Mouse (Mus musculus): ENCODE data around the gene Snx12. TPM values are rescaled to one million over a fixed set of nuclear protein-coding genes. Genes with fewer than 3 reads are reported as not detected.
"Not testable (repeated sequence)": the region's sequence is repeated elsewhere in the genome, so short reads cannot be mapped to it uniquely, and the experiment has no call there.

The Snx12 gene
- polyA plus RNA-seq, 1 experiment from 2014 or later: 30.7 TPM

DNA sequence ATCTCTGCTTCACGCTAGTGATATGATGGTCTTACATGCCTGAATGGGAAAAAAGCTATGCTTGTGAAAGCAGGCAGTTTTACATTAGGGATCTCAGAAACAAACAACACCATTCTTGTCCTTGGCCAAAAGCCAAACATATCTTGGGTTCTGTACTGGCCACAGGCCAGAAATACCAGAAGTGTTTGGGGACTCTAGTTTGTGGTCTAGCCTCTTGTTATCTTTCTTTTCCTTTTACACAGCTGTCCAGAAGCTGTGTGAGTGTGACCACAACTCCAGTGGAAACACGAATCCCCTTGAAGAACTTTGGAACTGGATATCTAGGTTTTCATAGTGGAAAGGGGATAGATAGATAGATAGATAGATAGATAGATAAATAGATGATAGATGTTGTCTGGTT, 95.4 kb downstream of the Snx12 start:
- H3K9ac ChIP-seq (replicated peaks; ENCODE audit: low read depth): no peak overlapping the region
- 0 out of 2 replicates have a peak overlapping the region, but pooled peaks have one; percentile 3 for H3K27ac ChIP-seq (ENCODE audit: low read length)
- DNase-seq (ENCODE audit: low spot score) (peak; percentile 36), ATAC-seq (peak; percentile 37)
- no peaks in the 10 kb centered on the region for H3K27me3 ChIP-seq (replicated peaks; ENCODE audit: insufficient read depth, low read length)
- H3K9me3 ChIP-seq (ENCODE audit: low read length): no peaks in the 10 kb centered on the region
- no peak overlapping the region for H3K4me3 ChIP-seq (ENCODE audit: low read depth, low read length)
- H3K4me2 ChIP-seq (replicated peaks; ENCODE audit: low read depth, low read length): no peak overlapping the region
- H3K4me1 ChIP-seq (ENCODE audit: insufficient read depth, low read depth, low read length): no peaks in the 10 kb centered on the region
- 35% methylated on average over 2 of the region's 2 CpGs for WGBS
- no peaks in the 10 kb centered on the region for H3K36me3 ChIP-seq (ENCODE audit: insufficient read depth, low read length)
- no peak for TF ChIP-seq CTCF (IDR thresholded peaks at IDR 0.05)
- no peak for TF ChIP-seq EP300 (IDR thresholded peaks at IDR 0.05)

DNA sequence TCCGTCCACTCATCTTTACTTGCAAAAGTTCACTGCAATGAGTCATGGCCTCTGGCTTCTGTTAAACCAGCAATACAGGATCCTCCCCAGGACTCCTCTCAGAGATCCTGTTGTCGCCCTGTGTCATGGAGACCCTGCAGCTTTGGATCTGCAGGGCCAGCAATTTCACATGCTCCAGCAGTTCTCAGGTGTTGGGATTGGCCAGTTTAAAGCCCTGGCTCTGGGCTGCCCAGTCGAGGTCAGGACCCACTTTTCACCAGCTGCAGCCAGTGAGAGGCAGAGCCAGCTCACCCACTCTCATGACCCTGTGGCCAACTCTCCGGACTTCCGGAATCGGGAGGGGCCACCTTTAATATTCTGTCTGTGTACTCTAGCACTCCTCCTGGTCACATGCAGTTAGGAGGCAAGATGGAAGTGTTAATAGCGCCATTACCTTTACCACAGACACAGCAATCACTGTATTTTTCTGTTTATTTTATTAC, 95.8 kb downstream of the Snx12 start:
- ATAC-seq (peak; percentile 75), DNase-seq (ENCODE audit: low spot score) (peak; percentile 46)
- Histone ChIP-seq H3K27me3 (replicated peaks; ENCODE audit: insufficient read depth, low read length) (no peaks in the 10 kb centered on the region), H3K27ac (ENCODE audit: low read length) (0 out of 2 replicates have a peak overlapping the region, but pooled peaks have one; percentile 3), H3K4me1 (ENCODE audit: insufficient read depth, low read depth, low read length) (no peaks in the 10 kb centered on the region), H3K36me3 (ENCODE audit: insufficient read depth, low read length) (no peaks in the 10 kb centered on the region), H3K4me2 (replicated peaks; ENCODE audit: low read depth, low read length) (no peak overlapping the region), H3K4me3 (ENCODE audit: low read depth, low read length) (no peak overlapping the region), H3K9me3 (ENCODE audit: low read length) (no peaks in the 10 kb centered on the region), H3K9ac (replicated peaks; ENCODE audit: low read depth) (no peak overlapping the region)
- TF ChIP-seq CTCF (IDR thresholded peaks at IDR 0.05) (0 out of 2 replicates have a peak, but pooled peaks have one; percentile 11), EP300 (IDR thresholded peaks at IDR 0.05) (no peak)
- WGBS: 50% methylated on average over 7 of the region's 7 CpGs

GRCm38 (mm10) chrX:101120546-101120945, 101.8 kb downstream of the Snx12 start:
- ATAC-seq: no peak
- TF ChIP-seq EP300 (IDR thresholded peaks at IDR 0.05) (no peak), CTCF (IDR thresholded peaks at IDR 0.05) (peak; percentile 37)
- Histone ChIP-seq H3K36me3 (ENCODE audit: insufficient read depth, low read length) (no peaks in the 10 kb centered on the region), H3K4me1 (ENCODE audit: insufficient read depth, low read depth, low read length) (no peaks in the 10 kb centered on the region), H3K4me3 (ENCODE audit: low read depth, low read length) (no peak overlapping the region), H3K27ac (ENCODE audit: low read length) (no peak overlapping the region), H3K27me3 (replicated peaks; ENCODE audit: insufficient read depth, low read length) (no peaks in the 10 kb centered on the region), H3K9ac (replicated peaks; ENCODE audit: low read depth) (no peak overlapping the region), H3K9me3 (ENCODE audit: low read length) (no peaks in the 10 kb centered on the region), H3K4me2 (replicated peaks; ENCODE audit: low read depth, low read length) (no peak overlapping the region)
- DNase-seq (ENCODE audit: low spot score): no peak
- 43% methylated on average over 1 of the region's 1 CpGs for WGBS

GRCm38 (mm10) chrX:101085920-101086319, 136.4 kb downstream of the Snx12 start, which contains the start of gene Slc7a3:
TSS of gene Slc7a3 (minus strand) at chrX:101086020.
- no peak for TF ChIP-seq CTCF (IDR thresholded peaks at IDR 0.05)
- no peak for TF ChIP-seq EP300 (IDR thresholded peaks at IDR 0.05)
- 0 out of 2 replicates have a peak within 1 kb of the TSS, but pooled peaks have one; percentile 10 for H3K4me3 ChIP-seq (ENCODE audit: low read depth, low read length)
- H3K9ac ChIP-seq (replicated peaks; ENCODE audit: low read depth): no peak within 1 kb of the TSS
- H3K4me1 ChIP-seq (ENCODE audit: insufficient read depth, low read depth, low read length): no peaks in the 10 kb centered on the region
- no peaks in the 10 kb centered on the region for H3K27me3 ChIP-seq (replicated peaks; ENCODE audit: insufficient read depth, low read length)
- 29% methylated on average over 11 of the region's 11 CpGs for WGBS
- H3K9me3 ChIP-seq (ENCODE audit: low read length): no peaks in the 10 kb centered on the region
- ATAC-seq: no peak
- no peaks in the 10 kb centered on the region for H3K36me3 ChIP-seq (ENCODE audit: insufficient read depth, low read length)
- H3K4me2 ChIP-seq (replicated peaks; ENCODE audit: low read depth, low read length): peak within 1 kb of the TSS; percentile 30; the same call in 1 of the 2 replicates
- DNase-seq (ENCODE audit: low spot score): no peak
- no peak within 1 kb of the TSS for H3K27ac ChIP-seq (ENCODE audit: low read length)

DNA sequence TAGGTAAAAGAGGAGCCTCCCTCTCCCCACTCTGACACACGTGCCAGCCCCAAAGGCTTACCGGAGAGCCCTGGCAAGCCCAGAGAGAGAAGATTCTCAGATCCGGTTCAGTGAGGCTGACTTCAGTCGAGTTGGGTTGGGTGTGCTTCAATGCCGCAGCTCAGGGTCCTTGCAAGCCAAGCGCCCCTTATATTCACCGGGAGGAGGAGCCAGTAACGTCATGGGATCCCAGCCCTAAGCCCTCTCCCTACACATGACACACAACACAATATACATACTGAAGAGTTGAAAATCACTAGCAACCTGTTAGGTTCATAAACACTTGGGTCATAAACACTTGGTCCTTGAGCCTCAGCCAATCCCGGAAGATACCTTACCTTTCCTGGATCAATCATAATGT, 137.2 kb downstream of the Snx12 start:
- H3K9ac ChIP-seq (replicated peaks; ENCODE audit: low read depth); DNase-seq (ENCODE audit: low spot score); H3K27me3 ChIP-seq (replicated peaks; ENCODE audit: insufficient read depth, low read length); H3K36me3 ChIP-seq (ENCODE audit: insufficient read depth, low read length); H3K27ac ChIP-seq (ENCODE audit: low read length); H3K4me1 ChIP-seq (ENCODE audit: insufficient read depth, low read depth, low read length); ATAC-seq; H3K9me3 ChIP-seq (ENCODE audit: low read length): not testable (repeated sequence)
- Histone ChIP-seq H3K4me3 (ENCODE audit: low read depth, low read length) (0 out of 2 replicates have a peak overlapping the region, but pooled peaks have one; percentile 10), H3K4me2 (replicated peaks; ENCODE audit: low read depth, low read length) (0 out of 2 replicates have a peak overlapping the region, but pooled peaks have one; percentile 30)
- 13% methylated on average over 4 of the region's 9 CpGs for WGBS

- DNase-seq (ENCODE audit: low spot score) (no peak), ATAC-seq (no peak)
- Histone ChIP-seq H3K4me1 (ENCODE audit: insufficient read depth, low read depth, low read length) (no peaks in the 10 kb centered on the region), H3K36me3 (ENCODE audit: insufficient read depth, low read length) (no peaks in the 10 kb centered on the region), H3K4me3 (ENCODE audit: low read depth, low read length) (no peak overlapping the region), H3K9ac (replicated peaks; ENCODE audit: low read depth) (no peak overlapping the region), H3K27ac (ENCODE audit: low read length) (no peak overlapping the region), H3K9me3 (ENCODE audit: low read length) (no peaks in the 10 kb centered on the region), H3K27me3 (replicated peaks; ENCODE audit: insufficient read depth, low read length) (no peaks in the 10 kb centered on the region), H3K4me2 (replicated peaks; ENCODE audit: low read depth, low read length) (no peak overlapping the region)
- TF ChIP-seq CTCF (IDR thresholded peaks at IDR 0.05) (no peak), EP300 (IDR thresholded peaks at IDR 0.05) (no peak)
- 69% methylated on average over 2 of the region's 2 CpGs for WGBS
Measured at GRCm38 (mm10) chrX:101084192-101084591, 138.2 kb downstream of the Snx12 start.

Measured in lung, postnatal 0 days (tissue).